Mouse (Mus musculus) layer of hippocampus, postnatal 25 days (tissue): Measurements from ENCODE around the gene Map3k12. TPM values are rescaled to one million over a fixed set of nuclear protein-coding genes. Genes with fewer than 3 reads are reported as not detected.
A peak's percentile ranks its signal among the peaks of the same experiment; 100 is the strongest.

Experiments
- DNase-seq, 2 experiments: peaks; one replicate each; pipeline ENCODE4 v3.0.0; 2022; ENCODE audit warnings: mixed read lengths in 2 of 2, low spot score in 1 of 2; ENCODE audit errors: extremely low spot score in 1 of 2
- total RNA-seq, 2 experiments: library from RNA; stranded (reverse); gene quantifications; 2 replicates each; pipeline ENCODE4 v1.2.3; 2021

The Map3k12 gene
- total RNA-seq, 2 experiments from 2014 or later = 94.0 to 102 TPM

DNA sequence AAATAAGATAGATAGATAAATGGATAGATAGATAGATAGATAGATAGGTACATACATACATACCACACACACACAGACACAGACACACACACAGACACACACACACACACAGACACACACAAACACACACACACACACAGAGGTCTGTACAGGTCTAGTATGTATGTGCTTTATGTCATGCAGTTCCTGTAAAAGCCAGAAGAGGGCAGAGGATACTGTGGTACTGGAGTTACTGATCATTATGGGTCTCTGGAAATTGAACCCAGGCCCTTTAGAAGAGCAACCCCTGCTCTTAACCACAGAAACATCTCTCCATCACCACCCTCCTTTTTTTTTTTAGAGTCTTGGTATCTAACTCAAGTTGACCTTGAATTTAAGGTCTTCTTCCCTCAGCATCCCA is 53.2 kb downstream of the Map3k12 start:
- no peak for DNase-seq

DNA sequence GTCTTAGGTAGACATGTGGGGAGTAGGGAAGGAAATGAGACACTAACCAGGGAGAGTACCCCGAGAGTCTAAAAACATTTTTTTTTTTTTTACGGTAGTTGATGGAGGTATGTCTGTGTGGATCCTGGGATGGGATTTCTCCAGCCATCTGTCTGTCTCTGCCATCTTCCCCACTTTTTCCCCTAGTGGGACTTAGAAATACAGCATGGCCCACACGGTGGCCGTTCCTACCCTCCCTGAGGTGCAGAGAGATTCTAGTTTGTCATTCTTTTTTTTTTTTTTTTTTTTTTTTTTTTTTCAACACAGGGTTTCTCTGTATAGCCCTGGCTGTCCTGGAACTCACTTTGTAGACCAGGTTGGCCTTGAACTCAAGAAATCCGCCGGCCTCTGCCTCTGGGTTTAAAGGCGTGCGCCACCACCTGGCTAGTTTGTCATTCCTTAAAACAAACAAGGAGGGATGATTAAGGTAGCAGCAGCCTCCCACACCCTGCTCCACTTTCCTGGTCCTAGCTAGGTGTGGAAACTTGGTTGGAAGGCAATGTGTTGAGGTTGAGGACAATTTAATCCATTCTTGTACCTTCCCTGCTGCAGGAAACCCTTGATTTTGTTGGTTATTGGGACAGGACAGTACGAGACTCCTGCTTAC is 55.3 kb downstream of the Map3k12 start:
- DNase-seq = no peak

DNA sequence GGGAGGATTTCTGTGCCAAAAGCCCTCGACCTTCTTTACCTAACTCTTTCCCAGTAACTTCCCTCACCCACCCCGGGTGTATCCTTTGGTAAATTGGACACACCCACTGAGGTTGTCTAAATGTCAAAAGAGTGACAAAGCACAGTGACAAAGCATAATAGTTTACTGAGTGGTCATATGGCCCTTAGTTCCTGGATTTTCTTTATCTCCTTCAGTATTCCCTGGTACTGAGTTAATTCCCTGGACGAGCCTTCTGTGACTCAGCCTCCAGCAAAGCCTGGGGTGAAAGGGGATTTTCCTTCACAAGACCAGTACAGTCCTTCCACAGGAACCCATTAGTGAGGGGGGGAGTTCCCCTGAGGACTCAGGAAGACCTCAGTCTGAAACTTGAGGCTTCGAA is 55.9 kb downstream of the Map3k12 start:
- DNase-seq = no peak

DNA sequence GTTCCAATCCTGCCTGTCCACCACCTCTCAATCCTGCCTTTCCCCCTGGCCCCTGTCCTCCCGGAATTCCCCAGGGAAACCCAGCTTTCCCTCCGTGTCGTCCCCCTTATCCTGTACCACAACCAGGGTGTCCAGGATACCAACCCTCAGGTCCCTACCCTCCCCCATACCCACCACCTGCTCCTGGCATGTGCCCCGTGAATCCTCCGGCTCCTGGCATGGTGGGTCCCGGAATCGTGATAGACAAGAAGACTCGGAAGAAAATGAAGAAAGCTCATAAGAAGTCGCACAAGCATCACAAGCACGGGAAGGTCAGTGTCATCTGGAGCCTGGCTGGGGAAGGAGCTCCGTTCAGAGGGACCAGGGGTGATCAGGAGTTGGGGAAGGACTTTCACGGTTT is 56.5 kb downstream of the Map3k12 start:
- no peak for DNase-seq

DNA sequence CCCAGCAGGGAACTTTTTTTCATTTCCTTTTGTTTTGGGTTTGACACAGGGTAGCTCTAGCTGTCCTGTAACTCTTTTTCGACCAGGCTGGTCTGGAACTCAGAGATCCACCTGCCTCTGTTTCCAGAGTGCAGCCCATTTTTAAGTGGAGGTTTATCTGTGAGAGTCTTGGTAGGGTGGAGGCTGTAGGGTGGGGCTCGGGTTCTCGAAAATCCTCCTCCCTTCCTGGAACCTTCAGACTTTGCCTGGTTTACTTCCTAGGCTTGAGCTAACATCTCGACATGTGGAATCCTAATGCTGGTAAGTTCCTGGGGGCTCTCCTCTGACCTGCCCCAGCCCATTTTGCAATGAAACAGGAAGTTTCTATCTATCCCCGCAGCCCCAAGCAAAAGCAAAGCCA is 57.0 kb downstream of the Map3k12 start:
- no peak for DNase-seq

DNA sequence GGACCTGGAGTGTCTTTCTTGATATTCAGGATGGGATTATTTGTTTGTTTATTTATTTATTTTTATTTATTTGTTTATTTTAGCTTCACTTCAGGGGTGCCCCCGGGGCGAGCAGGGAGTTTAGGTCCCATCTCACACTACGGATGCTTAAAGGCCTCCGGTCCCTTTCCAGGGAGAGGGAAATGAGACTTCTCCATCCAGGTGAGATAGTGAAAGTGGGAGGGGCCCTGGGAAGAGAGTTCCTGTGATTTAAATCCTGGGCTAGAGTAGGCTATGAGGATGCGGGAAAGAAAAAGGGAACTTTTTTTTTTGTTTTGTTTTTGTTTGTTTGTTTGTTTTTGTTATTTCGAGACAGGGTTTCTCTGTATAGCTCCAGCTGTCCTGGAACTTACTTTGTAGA is 57.5 kb downstream of the Map3k12 start:
- DNase-seq = no peak

DNA sequence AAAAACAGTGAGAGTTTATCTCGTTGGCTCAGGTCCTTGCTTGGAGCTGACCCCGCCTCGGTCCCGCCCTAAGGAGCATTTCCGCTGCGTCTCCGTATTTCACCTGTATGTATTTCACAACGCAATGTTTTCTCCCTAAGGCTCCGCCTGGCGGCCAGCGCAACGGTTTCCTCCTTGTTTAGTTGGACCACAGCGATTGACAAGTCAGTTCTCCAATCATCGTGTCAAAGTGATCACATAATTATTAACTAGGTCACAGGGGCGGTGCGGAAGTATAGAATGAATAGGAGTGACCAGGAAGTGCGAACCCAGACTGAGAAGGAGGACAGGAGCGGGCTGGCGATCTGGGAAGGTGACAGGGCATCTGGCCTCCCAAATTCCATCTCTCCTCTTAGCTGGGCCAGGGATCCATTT is 58.0 kb downstream of the Map3k12 start, which contains the start of gene Prr13:
Prr13 (plus strand) TSS at position 125 of the 414 bp plus-strand sequence.
- DNase-seq = peak; percentile 58 to 79

DNA sequence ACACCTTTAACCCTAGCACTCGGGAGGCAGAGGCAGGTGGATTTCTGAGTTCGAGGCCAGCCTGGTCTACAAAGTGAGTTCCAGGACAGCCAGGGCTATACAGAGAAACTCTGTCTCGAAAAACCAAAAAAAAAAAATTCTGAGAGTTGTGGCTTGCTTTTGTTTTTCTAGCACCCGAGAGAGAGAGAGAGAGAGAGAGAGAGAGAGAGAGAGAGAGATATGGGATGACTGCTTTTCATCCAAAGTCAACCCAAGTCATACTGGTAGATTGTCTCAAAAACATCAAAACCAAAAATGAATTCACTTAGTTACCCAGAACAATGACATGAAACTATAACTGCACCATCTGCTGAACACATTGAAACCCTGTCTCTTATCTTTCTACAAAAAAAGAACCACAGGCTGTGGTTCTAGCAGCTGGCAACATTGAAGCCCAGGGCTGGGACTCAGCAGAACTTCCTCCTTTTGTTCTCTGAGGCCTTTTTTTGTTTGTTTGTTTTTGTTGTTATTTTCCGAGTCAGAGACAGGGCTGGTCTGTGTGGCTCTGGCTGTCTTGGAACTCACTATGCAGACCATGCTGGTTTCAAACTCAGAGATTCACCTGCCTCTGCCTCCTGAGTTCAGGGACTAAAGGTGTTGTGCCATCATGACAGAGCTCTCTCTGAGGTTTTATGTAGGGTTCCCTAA is 58.7 kb downstream of the Map3k12 start:
- no peak for DNase-seq

DNA sequence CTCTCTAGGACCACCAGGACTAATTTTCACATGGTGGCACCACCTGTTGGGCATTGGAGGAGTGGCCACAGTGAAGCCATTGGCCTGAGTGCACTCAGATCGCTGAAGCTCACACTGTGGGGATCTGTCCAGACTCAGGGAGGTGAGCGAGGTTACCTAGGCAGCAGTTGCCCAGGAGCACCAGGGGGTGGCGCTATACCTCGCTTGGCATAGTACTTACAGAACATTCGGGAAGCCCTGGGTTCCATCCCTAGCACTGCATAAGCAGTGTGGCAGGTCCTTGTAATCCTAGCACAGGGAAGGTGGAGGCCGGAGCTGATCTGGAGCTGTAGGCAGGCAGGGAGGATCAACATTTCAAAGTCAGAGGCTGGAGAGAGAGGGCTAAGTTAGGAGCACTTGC is 60.9 kb downstream of the Map3k12 start:
- no peak for DNase-seq

DNA sequence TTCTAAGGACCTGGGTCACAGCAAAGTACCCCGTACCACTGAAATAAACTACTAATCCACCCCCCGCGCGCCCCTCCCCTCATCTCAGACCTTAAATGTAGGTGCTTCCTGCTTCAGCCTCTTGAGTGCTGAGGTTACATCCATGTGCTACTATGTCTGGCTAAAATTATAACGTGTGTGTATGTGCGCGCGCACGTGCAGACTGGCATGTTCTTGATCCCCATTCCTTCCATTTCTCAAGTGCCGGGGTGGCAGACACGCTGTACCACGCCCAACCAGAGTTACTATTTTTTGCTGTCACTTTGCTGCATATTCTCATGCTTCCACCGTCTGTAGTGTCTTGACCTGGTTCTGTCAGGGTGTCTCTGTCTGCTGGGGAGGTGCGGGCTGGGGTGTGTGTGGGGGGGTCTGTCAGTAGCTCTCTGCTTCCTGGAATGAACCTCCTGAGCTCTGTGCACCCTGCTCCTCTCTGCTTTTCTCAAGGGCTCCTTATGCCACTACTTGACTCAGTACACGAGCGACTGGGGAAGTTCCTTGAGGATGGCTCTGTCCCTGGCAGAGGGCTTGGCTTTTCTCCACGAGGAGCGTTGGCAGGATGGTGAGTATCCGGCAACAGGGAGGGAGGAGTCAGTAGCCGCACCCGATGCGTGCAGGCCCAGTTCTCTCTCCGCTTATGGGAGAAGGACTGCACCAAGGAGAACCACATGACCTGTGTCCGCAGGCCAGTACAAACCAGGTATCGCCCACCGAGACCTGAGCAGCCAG is 65.0 kb downstream of the Map3k12 start:
- no peak for DNase-seq

DNA sequence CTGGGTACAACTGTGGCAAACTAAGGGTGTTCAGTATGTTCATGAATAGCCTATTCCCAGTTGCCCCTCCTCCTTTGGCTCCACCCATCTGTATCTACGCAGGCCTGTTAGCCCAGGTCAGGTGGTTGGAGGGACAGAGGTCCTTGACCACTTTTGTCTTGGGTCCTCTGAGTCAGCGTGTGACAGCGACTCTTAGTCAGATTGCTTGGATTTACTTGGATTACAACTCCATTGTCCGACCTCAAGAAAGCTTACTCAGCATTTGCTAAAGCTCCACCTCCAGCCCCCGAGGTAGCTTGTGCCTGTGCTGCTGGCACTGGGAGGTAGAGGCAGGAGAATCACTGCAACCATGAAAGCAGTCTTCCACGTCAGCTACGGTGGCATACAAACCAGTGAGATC is 65.9 kb downstream of the Map3k12 start:
- no peak for DNase-seq

DNA sequence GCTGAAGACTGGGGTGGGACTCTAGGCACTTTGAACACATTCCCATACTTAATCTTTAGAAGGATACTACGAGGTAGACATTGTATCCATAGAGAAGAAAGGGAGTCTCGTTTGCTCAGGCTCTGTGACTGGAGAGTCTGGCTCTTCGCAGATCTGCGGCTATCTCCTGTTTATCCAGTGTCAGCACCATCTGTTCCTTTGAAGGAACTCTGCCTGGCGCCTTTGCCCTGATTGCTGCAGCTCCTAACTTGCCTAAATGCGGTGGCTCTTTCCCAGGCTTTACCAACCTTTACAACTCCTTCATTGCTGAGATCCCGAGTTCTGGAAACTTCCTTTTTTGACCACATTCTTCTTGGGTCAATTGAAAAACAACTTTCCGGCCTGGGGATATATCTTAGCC is 67.5 kb downstream of the Map3k12 start:
- DNase-seq = no peak

Other genes starting within 250 kb of the Map3k12 start
- not detected for gene Gm9918, start 246.5 kb downstream of the Map3k12 start, total RNA-seq
- 10 to 100 TPM; 39.0 to 39.6 TPM for gene Mfsd5, start 237.6 kb downstream of the Map3k12 start, total RNA-seq
- 1 to 10 TPM; 2.9 to 3.5 TPM for gene Espl1, start 220.8 kb downstream of the Map3k12 start, total RNA-seq
- gene Pfdn5, start 190.9 kb downstream of the Map3k12 start, total RNA-seq = 100 to 1,000 TPM; 386 to 396 TPM
- gene Myg1, start 185.4 kb downstream of the Map3k12 start, total RNA-seq = 10 to 100 TPM; 63.0 to 66.1 TPM
- 10 to 100 TPM; 19.6 to 23.1 TPM for gene Aaas, start 166.3 kb downstream of the Map3k12 start, total RNA-seq
- under 1 TPM; 0.86 to 0.99 TPM for gene Sp7, start 149.9 kb downstream of the Map3k12 start, total RNA-seq
- 10 to 100 TPM; 22.5 to 24.2 TPM for gene Sp1, start 110.9 kb downstream of the Map3k12 start, total RNA-seq
- under 1 TPM; 0.80 to 0.91 TPM for gene Amhr2, start 71.7 kb downstream of the Map3k12 start, total RNA-seq
- gene Prr13, start 58.0 kb downstream of the Map3k12 start, total RNA-seq = 10 to 100 TPM; 32.2 to 36.9 TPM
- gene Pcbp2, start 46.5 kb downstream of the Map3k12 start, total RNA-seq = 100 to 1,000 TPM; 449 to 472 TPM
- gene Gm10337, start 13.3 kb downstream of the Map3k12 start, total RNA-seq = not detected
- 10 to 100 TPM; 32.8 to 40.4 TPM for gene Tarbp2, start 1.1 kb upstream of the Map3k12 start, total RNA-seq
- 1 to 10 TPM; 2.1 to 3.0 TPM for gene Npff, start 7.9 kb upstream of the Map3k12 start, total RNA-seq
- 1 to 10 TPM; 1.5 to 3.6 TPM for gene Gm28047, start 108.0 kb upstream of the Map3k12 start, total RNA-seq
- gene Atf7, start 108.4 kb upstream of the Map3k12 start, total RNA-seq = 10 to 100 TPM; 34.2 to 50.8 TPM
- 10 to 100 TPM; 11.4 to 13.4 TPM for gene Atp5g2, start 155.3 kb upstream of the Map3k12 start, total RNA-seq
- gene Calcoco1, start 205.1 kb upstream of the Map3k12 start, total RNA-seq = 10 to 100 TPM; 85.8 to 91.4 TPM